Mouse (Mus musculus): ENCODE data around the gene Rft1. TPM values are rescaled to one million over a fixed set of nuclear protein-coding genes. Genes with fewer than 3 reads are reported as not detected.
"Not testable (repeated sequence)": the region's sequence is repeated elsewhere in the genome, so short reads cannot be mapped to it uniquely, and the experiment has no call there.

Gene Rft1
- polyA plus RNA-seq, 1 experiment from 2014 or later, result 12.0 TPM

DNA sequence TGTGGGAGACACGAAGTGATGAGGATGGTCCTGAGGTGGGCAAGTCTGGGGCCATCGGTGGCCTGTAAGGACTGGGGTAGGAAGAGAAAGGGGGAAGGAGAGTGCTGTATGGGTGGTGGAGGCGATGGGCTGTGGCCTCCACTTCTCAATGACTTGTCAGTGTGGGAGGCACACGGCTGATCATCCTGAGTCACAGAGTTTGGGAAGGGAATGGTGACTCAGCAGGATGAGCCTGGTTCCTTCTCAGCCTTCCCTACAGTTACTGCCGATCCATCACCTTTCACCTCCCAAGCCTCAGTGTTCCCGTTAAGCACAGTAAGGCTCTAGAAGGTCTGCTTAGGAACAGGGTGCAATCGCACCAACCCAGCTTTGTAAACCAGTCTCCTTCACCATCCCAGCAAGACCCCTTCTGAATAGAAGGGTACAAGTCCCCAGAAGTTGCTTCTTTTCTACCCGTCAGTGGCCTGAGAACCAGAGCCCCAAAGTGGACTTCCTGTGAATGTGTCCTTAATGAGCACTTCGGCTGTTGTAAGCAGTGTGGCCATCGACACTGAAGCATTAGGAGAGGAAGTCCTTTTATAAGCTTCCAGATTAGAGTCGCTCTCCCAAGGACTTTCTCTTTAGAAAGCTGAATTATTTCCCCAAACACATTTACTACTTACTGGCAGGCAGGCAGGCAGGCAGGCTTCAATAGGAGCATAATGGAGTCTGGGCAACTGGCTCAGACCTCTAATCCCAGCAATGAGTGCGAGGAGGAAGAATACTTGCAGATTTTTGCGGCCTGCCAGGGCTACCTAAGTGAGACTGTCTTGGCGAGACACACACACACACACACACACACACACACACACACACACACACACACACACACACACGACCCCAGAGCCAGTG lies 17.2 kb downstream of the Rft1 start:
- no peak for DNase-seq (ENCODE audit: low spot score)

DNA sequence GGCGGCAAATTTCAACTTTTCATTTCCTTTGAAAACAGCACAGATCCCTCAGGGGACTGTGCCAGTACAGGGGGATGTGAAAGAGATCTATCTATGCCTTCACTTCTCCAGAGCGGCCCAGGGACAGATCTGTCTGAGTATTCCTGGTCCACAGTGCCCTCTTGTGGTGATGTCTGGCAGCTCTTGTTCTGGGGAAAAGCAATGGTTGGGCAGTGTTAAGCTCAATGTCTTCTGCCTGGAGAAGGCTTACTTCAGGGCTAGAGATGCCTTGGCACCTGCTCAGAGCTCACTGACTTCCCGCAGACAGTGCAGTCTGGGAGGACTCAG lies 17.8 kb downstream of the Rft1 start:
- peak; percentile 86 for DNase-seq (ENCODE audit: low spot score)

GRCm38 (mm10) chr14:30674947-30675346 lies 20.8 kb downstream of the Rft1 start:
- DNase-seq (ENCODE audit: low spot score), result peak; percentile 72

- no peak for DNase-seq (ENCODE audit: low spot score)
Measured at GRCm38 (mm10) chr14:30682131-30682530, 28.0 kb downstream of the Rft1 start.

DNA sequence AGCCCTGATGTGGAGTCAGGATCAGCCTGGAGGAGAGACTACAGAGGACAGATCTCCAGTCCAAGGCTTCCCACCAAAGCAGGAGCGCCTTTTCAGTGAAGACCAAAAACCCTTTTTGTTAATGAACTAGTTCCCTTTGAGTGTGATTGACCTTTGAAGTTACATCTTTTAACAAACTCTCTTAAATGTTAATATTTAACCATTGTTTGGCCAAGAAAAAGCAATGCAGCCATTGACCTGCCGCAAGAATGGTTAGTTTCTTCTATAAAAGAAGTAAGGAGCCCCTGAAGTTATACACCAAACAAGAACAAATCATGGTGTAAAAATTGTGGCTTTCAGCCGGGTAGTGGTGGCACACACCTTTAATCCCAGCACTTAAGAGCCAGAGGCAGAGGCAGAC lies 36.5 kb downstream of the Rft1 start:
- no peak for DNase-seq (ENCODE audit: low spot score)

- DNase-seq (ENCODE audit: low spot score), result no peak
Measured at GRCm38 (mm10) chr14:30692439-30692838, 38.3 kb downstream of the Rft1 start.

DNA sequence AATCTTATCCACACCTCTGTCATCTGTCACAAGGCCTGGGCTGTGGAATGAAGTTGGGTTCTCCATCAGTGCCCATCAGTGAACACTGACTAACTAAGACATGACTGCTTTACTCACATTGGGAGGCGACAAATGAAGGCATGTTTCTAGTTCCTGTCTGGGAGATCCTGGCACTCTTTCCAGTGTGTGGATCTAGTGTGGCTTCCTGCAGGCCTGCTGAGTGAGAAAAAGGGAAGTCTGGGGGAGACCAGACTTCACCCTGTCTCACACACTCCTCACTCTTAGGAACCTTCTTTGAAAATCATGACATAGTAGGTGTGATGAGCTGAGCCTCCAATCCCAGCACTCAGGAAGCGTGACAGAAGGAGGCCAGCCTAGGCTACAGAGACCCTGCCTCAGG lies 40.6 kb downstream of the Rft1 start:
- DNase-seq (ENCODE audit: low spot score), result no peak

- DNase-seq (ENCODE audit: low spot score), result no peak
Measured at GRCm38 (mm10) chr14:30695609-30696008, 41.4 kb downstream of the Rft1 start.

DNA sequence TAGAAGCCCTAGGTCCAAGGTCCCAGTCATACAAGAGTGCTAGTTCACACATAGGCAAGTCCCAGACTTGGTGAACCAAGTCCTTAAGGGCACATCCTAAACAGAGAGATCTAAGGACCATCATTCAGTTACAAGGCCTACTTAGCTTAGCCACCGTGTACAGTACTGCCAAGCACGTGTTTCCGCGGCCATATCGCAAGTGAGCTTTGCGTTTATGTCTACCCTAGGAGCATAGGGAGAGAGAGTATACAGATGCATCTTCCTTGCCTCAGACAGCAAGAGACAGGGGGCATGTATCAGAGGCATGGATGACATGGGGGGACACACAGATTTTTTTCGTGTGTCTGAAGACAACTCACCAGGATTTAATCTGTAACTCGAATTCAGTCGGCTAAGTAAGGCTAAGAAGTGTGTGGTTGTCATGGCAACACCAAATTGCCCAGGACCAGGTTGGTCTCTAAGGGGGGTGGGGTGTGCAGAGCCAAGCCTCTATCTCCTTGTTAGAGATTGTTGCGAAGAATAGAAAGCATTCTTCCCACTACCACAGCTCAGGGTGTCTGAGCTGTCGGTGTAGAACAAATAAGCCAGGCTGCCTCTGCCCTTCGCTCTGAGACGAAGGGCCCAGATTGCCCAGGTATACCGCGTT lies 43.4 kb downstream of the Rft1 start:
- DNase-seq (ENCODE audit: low spot score), result no peak

DNA sequence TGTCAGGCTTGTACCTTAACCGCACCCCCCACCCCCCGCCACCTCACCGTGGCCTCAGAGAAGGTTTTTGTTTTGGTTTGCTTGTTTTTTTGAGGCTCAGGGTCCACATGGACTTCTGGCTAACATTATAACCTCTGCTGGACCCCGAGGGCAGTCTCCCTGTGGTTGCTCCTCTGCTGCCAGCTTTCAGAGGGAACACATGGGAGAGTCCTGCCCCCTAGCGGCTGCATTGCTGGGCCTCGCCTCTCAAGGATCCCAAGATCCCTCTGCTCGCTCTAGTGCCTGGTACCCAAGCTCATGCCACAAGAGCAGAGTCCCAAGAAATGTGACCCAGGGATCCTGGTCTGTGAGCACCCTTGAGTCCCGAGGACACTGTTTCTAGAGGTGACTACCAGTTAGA lies 45.5 kb downstream of the Rft1 start:
- DNase-seq (ENCODE audit: low spot score), result peak; percentile 64

DNA sequence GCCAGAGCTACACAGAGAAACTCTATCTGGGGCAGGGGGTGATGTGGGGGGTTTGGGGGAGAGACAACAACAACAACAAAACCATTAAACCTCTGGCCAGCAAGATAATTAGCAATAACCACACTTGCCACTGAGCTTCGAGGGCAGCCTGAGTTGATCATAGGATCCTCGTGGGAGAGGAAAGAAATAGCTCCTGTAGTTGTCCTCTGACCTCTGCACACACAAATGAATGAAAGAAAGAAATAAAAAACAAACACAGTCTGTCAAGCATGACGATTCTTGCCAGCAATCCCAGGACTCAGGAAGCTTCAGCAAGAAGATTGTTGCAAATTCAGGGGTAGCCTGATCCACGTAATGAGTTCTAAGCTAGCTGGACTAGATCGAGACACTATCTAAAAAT lies 48.4 kb downstream of the Rft1 start:
- DNase-seq (ENCODE audit: low spot score), result no peak

DNA sequence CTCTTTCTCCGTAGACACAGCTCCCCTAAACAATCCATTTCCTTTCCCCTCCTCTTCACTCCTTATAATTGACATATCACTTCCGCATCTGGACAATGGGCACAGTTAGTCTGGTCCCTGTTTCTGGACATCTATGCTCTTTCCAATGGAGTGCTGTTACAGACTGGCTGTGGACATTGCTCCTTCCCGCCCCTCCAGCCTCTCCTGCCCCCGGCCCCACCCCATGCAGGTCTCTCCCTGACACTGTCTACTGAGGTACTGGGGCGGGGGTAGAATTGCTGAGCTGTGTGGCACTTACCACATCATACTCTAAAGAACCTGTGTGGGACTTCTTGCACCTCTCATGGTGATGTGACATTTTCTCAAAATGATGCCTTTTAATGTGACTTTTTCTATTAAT lies 48.9 kb downstream of the Rft1 start:
- no peak for DNase-seq (ENCODE audit: low spot score)

DNA sequence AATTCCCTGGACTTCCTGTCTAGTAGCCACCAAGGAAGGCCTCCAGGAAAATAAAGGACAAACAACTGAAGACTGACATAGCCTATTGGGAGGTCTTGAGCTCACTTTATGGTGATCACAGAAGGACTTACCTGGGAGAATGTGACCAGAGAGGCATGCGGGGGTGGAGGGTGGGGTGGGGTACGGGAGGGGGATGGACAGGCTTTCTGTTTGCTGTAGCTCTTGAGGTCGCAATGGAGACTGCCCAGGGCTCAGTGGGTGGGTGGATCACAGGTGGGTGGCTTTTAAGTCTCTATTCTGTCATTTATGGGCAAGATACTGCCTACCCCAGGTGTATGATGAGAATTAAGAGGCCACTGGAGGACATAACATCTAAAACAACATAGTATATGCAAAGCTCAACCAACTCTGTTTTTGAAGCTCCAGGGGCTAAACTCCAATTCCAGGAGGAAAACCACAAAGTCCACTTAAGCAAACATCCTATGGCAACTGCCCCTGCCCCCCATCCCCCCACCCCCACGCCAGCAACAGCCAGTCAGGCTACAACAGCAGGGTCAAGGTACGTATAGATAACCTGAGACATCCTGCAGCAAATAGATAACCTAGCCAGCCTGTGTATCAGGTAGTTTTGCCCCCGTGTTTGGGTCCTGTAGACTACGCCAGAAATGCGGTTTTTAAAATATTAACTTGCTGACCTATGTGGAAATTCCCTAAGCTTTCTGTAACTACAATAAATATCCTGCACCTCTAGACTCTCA lies 50.1 kb downstream of the Rft1 start:
- no peak for DNase-seq (ENCODE audit: low spot score)

- DNase-seq (ENCODE audit: low spot score), result no peak
Measured at GRCm38 (mm10) chr14:30711892-30712291, 57.7 kb downstream of the Rft1 start.

DNA sequence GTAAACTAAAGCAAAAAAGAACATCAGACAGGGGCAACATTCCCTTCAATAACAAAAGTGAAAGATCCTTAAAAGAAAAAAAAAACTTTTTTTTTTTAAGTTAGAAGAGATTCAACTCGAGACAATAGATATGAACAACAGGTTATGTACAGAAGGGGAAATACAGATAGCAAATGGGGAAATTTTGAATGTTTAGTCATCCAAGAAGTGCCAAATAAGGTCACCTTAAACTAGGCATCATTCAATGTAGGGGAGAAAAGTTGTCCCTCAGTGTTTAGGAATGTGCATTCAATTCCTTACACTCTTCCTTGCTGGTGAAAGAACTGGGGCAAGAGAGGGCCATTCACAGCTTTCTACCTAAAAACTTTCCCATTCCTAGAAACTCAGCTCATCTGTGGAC lies 59.6 kb downstream of the Rft1 start:
- DNase-seq (ENCODE audit: low spot score), result no peak

DNA sequence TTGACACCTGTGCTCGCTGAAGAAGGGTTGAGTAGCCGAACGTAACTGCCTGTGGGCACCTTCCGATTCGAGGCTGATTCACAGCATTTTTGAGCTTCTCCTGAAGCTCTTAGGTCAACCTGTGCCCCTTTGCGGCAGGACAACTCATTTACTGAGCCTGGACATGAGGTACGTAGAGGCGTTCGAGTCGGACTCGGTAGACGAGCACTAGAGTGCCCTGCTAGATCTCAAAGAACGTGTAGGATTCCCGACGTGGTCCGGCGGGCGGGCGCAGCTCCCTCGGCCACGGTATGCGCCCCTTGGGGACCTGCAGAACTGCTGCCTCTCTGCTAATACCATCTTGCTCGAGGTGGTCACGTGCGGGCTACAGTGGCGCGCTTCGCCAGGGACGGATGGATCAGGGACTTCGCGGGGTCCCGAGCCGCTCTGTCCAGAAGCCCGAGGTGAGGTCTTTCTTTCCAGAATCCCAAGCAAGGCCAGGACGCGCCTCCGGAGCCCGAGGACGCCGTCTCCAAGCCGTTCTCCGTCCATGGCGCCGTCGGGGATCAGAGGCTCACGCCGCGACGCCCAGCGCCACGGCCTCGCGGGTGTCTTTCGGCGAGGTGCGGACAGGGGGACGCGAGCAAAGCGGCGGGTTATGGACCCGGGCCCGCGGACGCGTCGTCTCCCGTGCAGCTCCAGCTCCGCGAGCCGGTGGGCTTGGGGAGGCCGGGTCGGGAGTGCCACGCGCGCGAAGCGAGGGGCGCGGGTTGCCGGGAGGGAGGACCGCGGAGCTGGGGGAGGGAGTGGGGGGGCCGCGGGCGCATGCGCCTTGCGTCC lies 60.8 kb downstream of the Rft1 start, which contains the start of gene Sfmbt1:
TSS of gene Sfmbt1 (plus strand) at position 51 of the 819 bp plus-strand sequence.
- DNase-seq (ENCODE audit: low spot score), result peak; percentile 7

DNA sequence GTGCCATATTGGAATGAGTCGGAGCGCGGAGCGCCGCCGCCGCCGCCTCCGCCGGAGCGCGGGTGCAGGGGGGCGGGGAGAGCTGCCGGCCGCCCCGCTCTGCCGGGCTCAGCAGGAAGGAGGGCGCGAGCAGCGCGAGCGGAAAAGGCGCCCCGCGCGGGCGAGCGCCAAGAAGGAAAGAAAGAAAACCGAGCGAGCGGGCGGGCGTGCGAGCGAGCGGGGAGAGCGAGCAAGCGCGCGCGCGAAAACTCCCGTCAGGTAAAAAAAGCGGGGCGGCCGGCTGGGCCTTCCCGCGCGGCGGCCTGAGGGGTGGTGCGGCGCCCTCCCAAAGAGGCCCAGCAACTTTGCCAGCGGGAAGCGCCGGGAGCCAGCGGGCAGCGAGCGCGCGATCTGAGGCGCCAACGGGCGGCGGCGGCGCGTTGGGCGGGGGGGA lies 61.5 kb downstream of the Rft1 start:
- peak; percentile 86 for DNase-seq (ENCODE audit: low spot score)

DNA sequence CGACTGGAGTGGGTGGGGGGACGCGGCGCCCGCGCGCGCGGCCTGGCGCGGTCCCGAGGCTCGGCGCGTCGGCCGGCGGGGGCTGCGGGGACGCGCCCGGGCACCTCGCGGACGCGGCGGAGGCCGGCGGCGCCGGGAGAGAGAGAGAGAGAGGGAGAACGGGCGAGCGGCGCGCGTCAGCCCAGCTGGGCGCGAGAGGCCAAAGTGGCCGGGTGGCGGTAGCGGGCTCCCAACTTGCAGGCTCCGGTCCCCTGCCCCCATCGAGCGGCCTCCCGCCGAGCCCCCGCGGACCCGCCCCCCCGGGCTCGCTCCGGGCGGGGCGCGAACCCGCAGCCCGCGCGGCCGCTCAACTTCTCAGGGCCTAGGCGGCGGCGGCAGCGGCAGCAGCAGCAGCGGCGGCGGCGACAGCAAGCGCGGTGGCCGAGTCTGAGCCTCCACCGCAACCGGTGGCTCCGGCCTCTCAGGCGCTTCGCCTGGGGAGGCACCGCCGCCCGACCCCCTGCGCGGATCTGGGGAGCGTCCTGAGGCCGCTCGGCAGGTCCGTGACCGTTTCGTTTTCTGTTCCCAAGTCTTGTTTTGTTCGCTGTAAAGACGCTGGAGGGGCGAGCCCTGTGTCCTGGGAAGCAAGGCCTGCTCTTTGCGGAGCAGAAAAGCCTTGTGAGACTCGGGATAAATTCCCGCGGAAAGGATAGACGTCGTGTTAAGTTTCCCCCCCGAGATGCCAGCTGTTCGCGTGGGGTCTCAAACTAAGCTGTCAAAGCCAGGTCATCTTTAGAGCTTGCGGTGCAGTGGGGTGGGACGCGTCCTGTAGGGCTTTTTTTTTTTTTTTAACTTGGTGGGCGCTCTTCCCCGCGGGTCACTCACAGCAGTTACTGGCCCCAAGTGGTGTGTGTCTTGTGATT lies 62.1 kb downstream of the Rft1 start:
- DNase-seq (ENCODE audit: low spot score), result peak; percentile 45

DNA sequence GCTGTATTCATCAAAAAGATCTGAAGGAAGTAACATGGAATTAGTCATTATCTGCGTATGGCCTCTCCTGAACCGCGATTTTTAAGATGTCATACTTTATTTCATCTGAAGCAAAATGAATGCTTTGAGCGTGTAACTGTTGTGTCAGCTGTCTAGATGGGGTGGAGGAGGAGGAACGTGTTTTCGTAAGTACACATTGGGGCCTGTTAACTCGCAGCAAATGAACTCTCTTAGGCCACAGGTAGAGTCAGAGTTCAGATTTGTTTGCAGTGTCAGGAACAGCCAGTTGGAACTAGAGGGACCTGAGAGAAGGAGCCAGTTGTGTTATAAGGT lies 62.8 kb downstream of the Rft1 start:
- DNase-seq (ENCODE audit: low spot score), result peak; percentile 36

DNA sequence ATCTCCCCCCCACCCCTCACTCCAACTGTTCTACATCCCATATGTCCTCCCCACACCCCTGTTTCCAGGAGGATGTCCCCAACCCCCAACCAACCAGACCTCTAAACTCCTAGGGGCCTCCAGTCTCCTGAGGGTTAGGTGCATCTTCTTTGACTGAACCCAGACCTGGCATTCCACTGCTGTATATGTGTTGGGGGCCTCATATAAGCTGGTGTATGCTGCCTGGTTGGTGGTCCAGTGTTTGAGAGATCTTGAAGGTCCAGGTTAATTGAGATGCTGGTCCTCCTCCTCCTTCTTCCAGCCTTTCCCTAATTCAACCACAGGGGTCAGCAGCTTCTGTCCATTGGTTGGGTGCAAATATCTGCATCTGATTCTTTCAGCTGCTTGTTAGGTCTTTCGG lies 64.5 kb downstream of the Rft1 start:
- not testable (repeated sequence) for DNase-seq (ENCODE audit: low spot score)
